Mouse (Mus musculus) kidney, adult 2 months (tissue): Measurements from ENCODE around the gene Slit3.

Source experiments
- CTCF ChIP-seq: fragments of 200-500 bp; conservative IDR thresholded peaks from 2 replicates; pipeline ENCODE4 v1.5.1; 2011; ENCODE audit warnings: low read depth, mild to moderate bottlenecking, control low read depth, low read length, moderate library complexity, mixed read lengths; ENCODE audit not compliant: insufficient read depth, insufficient read length
- POLR2A ChIP-seq: fragments of 200-500 bp; IDR thresholded peaks from one replicate; pipeline ENCODE4 v1.6.1; 2011; ENCODE audit warnings: low read depth, low read length, control low read depth

GRCm38 (mm10) chr11:35182887-35183286 is 61.9 kb downstream of the Slit3 start:
- TF ChIP-seq CTCF (no peak), POLR2A (no peak)
